9 mouse cellular contexts compared by ENCODE assay signal in genomic region chr8:78634523-78635240, GRCm38 (mm10).
DNase-seq lines count a peak whose midpoint lies in the region; ATAC-seq lines count a peak whose summit lies in the region.
"Had no signal": no experiment of that assay in that cellular context is flagged by ENCODE, and none has a peak within 500 bp of the region (broad histone marks: within the 10 kb centered on the region; RNA-seq: fewer than 3 reads in every experiment).

No protein-coding gene starts in this region.

- no peak; the same call in 1 of the 2 replicates for ATAC-seq in heart, embryonic 15.5 days (replicated peaks; ENCODE audit: insufficient number of reproducible peaks, insufficient read depth, low FRiP score, low read depth)
- ATAC-seq in intestine, embryonic 16.5 days: peak; percentile 52; the same call in 1 of the 2 replicates
- ATAC-seq in stomach, embryonic 16.5 days (ENCODE audit: insufficient read depth, low FRiP score): 0 out of 2 replicates have a peak, but pooled peaks have one; percentile 21

- H3K36me3 ChIP-seq in heart, embryonic 15.5 days: no peaks in the 10 kb centered on the region
- no peaks in the 10 kb centered on the region for H3K36me3 ChIP-seq in intestine, embryonic 16.5 days (ENCODE audit: control insufficient read depth, insufficient read depth, low read length)
- no peaks in the 10 kb centered on the region for H3K36me3 ChIP-seq in stomach, embryonic 16.5 days (ENCODE audit: control insufficient read depth, insufficient read depth, low read length)

- H3K9ac ChIP-seq in heart, embryonic 15.5 days: no peak overlapping the region
- no peak overlapping the region for H3K9ac ChIP-seq in intestine, embryonic 16.5 days (ENCODE audit: low read depth, low read length)
- H3K9ac ChIP-seq in stomach, embryonic 16.5 days (ENCODE audit: low read length): no peak overlapping the region

- peaks cover 20% of the 10 kb centered on the region for H3K4me1 ChIP-seq in heart, embryonic 15.5 days (replicated peaks)
- peaks cover 2% of the 10 kb centered on the region; the same call in 1 of the 2 replicates for H3K4me1 ChIP-seq in intestine, embryonic 16.5 days (ENCODE audit: control insufficient read depth, insufficient read depth, low read length)
- H3K4me1 ChIP-seq in stomach, embryonic 16.5 days (ENCODE audit: control insufficient read depth, insufficient read depth, low read length): 0 out of 2 replicates have a peak, but pooled peaks cover 2% of the 10 kb centered on the region

- WGBS in heart, embryonic 15.5 days: 64% methylated on average over 17 of the region's 17 CpGs
- 41% methylated on average over 17 of the region's 17 CpGs for WGBS in intestine, embryonic 16.5 days
- WGBS in stomach, embryonic 16.5 days: 51% methylated on average over 17 of the region's 17 CpGs

- H3K9me3 ChIP-seq in heart, embryonic 15.5 days (replicated peaks): no peaks in the 10 kb centered on the region
- H3K9me3 ChIP-seq in intestine, embryonic 16.5 days (ENCODE audit: control insufficient read depth, low read length): no peaks in the 10 kb centered on the region
- H3K9me3 ChIP-seq in stomach, embryonic 16.5 days (replicated peaks; ENCODE audit: control insufficient read depth, low read length): no peaks in the 10 kb centered on the region

- no peak overlapping the region for H3K4me3 ChIP-seq in heart, embryonic 15.5 days
- H3K4me3 ChIP-seq in intestine, embryonic 16.5 days (ENCODE audit: low read length): no peak overlapping the region
- no peak overlapping the region for H3K4me3 ChIP-seq in stomach, embryonic 16.5 days (replicated peaks; ENCODE audit: low read length)

- H3K4me2 ChIP-seq in heart, embryonic 15.5 days: no peak overlapping the region
- peak overlapping the region; percentile 2; the same call in 1 of the 2 replicates for H3K4me2 ChIP-seq in intestine, embryonic 16.5 days (ENCODE audit: low read depth, low read length)
- H3K4me2 ChIP-seq in stomach, embryonic 16.5 days (ENCODE audit: low read depth, low read length): peak overlapping the region; percentile 10; the same call in 1 of the 2 replicates

- DNase-seq in heart, adult 8-10 months (ENCODE audit: low spot score): no peak
- peak; percentile 38 for DNase-seq in lung, postnatal 36 days
- DNase-seq in lung, postnatal 14 days: no peak
- no peak for DNase-seq in right cerebral cortex, postnatal 36 days (ENCODE audit: low spot score in 2 of 2)
- DNase-seq in left cerebral cortex, adult 9 months (ENCODE audit: low spot score in 2 of 2): no peak
- DNase-seq: gastrocnemius, postnatal 14 days had no signal

- H3K27ac ChIP-seq in heart, embryonic 15.5 days: peak overlapping the region; percentile 54; the same call in 1 of the 2 replicates
- H3K27ac ChIP-seq in intestine, embryonic 16.5 days (ENCODE audit: low read length): no peak overlapping the region
- H3K27ac ChIP-seq in stomach, embryonic 16.5 days (ENCODE audit: low read length): peak overlapping the region; percentile 62; the same call in 1 of the 2 replicates

- H3K27me3 ChIP-seq in heart, embryonic 15.5 days: no peaks in the 10 kb centered on the region
- no peaks in the 10 kb centered on the region for H3K27me3 ChIP-seq in intestine, embryonic 16.5 days (replicated peaks; ENCODE audit: control insufficient read depth, insufficient read depth, low read length)
- no peaks in the 10 kb centered on the region for H3K27me3 ChIP-seq in stomach, embryonic 16.5 days (ENCODE audit: control insufficient read depth, insufficient read depth, low read length)
